ENCODE assay signal across 8 mouse cellular contexts in the genomic region with DNA sequence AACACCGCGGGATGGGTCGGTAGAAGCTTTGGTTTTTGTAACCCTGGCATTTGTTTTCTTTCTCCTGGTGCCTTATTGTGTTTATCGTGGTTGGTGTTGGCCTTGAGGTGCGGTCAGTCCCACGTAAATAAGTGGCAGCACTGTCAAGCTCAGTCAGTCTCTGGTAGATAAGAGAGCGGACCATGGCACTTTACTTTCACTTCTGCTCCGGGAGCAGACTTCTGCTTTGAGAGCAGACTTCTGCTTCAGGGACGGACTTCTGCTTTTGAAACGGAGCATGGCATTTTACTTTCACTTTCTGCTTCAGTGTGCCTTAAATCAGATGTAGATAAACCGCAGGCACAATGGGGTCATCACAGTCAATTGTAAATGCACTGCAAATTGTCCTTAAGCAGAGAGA. TPM values are rescaled to one million over a fixed set of nuclear protein-coding genes. Genes with fewer than 3 reads are reported as not detected.
DNase-seq lines count a peak whose midpoint lies in the region; ATAC-seq and TF ChIP-seq lines count a peak whose summit lies in the region.
"Not testable (repeated sequence)": the region's sequence is repeated elsewhere in the genome, so short reads cannot be mapped to it uniquely, and the experiment has no call there.

No protein-coding gene starts in this region.

- DNase-seq in 416B (ENCODE audit: low read depth): peak; percentile 85
- peak; percentile 89 for DNase-seq in MEL (ENCODE audit: low read depth, low spot score)
- peak; percentile 5 to 7 for DNase-seq in adrenal gland, postnatal 36 days
- peak; percentile 91 for DNase-seq in heart, adult 11 months
- DNase-seq in liver, embryonic 13.5 days: not testable (repeated sequence)
- peak; percentile 42 for DNase-seq in lung, postnatal 36 days

- not testable (repeated sequence) for H3K9me3 ChIP-seq in MEL (replicated peaks; ENCODE audit: insufficient read depth, low read length); liver, embryonic 13.5 days (replicated peaks); stomach, embryonic 16.5 days (replicated peaks; ENCODE audit: control insufficient read depth, low read length)

- not testable (repeated sequence) for H3K4me1 ChIP-seq in MEL (ENCODE audit: control insufficient read depth in 1 of 2, insufficient read depth in 2 of 2, low read length in 2 of 2); liver, embryonic 13.5 days (replicated peaks); stomach, embryonic 16.5 days (ENCODE audit: control insufficient read depth, insufficient read depth, low read length)

- H3K79me2 ChIP-seq in MEL (ENCODE audit: control insufficient read depth, insufficient read depth, low read length, poor library complexity): not testable (repeated sequence)

- peak overlapping the region; percentile 65 to 66 for H3K4me3 ChIP-seq in MEL (ENCODE audit: control insufficient read depth in 1 of 2, insufficient read depth in 1 of 2, low read depth in 2 of 2, low read length in 2 of 2)
- H3K4me3 ChIP-seq in liver, embryonic 13.5 days (replicated peaks): peak overlapping the region; percentile 28
- not testable (repeated sequence) for H3K4me3 ChIP-seq in stomach, embryonic 16.5 days (replicated peaks; ENCODE audit: low read length)

- TF ChIP-seq EP300 in MEL (IDR thresholded peaks at IDR 0.05; ENCODE audit: low read depth in 1 of 2, low read length in 2 of 2): 0 out of 4 replicates have a peak, but pooled peaks of 1 of the 2 experiments have one; percentile 9

- WGBS in liver, embryonic 13.5 days (ENCODE audit: insufficient replicate concordance): 43% methylated on average over 11 of the region's 11 CpGs
- 79% methylated on average over 11 of the region's 11 CpGs for WGBS in stomach, embryonic 16.5 days

- not testable (repeated sequence) for H3K36me3 ChIP-seq in MEL (ENCODE audit: control insufficient read depth in 1 of 2, insufficient read depth in 2 of 2, low read length in 2 of 2); liver, embryonic 13.5 days; stomach, embryonic 16.5 days (ENCODE audit: control insufficient read depth, insufficient read depth, low read length)

- TF ChIP-seq POLR2A in MEL (IDR thresholded peaks at IDR 0.05; ENCODE audit: control insufficient read depth in 1 of 2, insufficient read depth in 1 of 2, low read depth in 1 of 2, low read length in 2 of 2, poor library complexity in 1 of 2): not testable (repeated sequence)

- H3K9ac ChIP-seq in MEL (ENCODE audit: control insufficient read depth, low read depth, low read length, poor library complexity, severe bottlenecking): peak overlapping the region; percentile 68
- not testable (repeated sequence) for H3K9ac ChIP-seq in liver, embryonic 13.5 days; stomach, embryonic 16.5 days (ENCODE audit: low read length)

- ATAC-seq in liver, embryonic 13.5 days (ENCODE audit: low read depth); stomach, embryonic 16.5 days (ENCODE audit: insufficient read depth, low FRiP score): not testable (repeated sequence)
- ATAC-seq in neutrophil, adult 5-6 weeks (ENCODE audit: extremely low read depth, insufficient number of reproducible peaks, low FRiP score, poor library complexity, severe bottlenecking): peak; percentile 64

- TF ChIP-seq RAD21 in MEL (IDR thresholded peaks at IDR 0.05; ENCODE audit: low read depth, low read length): not testable (repeated sequence)

- not testable (repeated sequence) for TF ChIP-seq CTCF in MEL (IDR thresholded peaks at IDR 0.05 in 2 of 3, conservative IDR thresholded peaks at IDR 0.05 in 1 of 3; ENCODE audit: control insufficient read depth in 1 of 3, insufficient read depth in 1 of 3, low read depth in 2 of 3, low read length in 3 of 3, poor library complexity in 1 of 3, severe bottlenecking in 1 of 3)

- H3K4me2 ChIP-seq in liver, embryonic 13.5 days: peak overlapping the region; percentile 23
- 0 out of 2 replicates have a peak overlapping the region, but pooled peaks have one; percentile 12 for H3K4me2 ChIP-seq in stomach, embryonic 16.5 days (ENCODE audit: low read depth, low read length)

- not testable (repeated sequence) for H3K27me3 ChIP-seq in MEL (ENCODE audit: control insufficient read depth in 1 of 2, insufficient read depth in 2 of 2, low read length in 2 of 2); liver, embryonic 13.5 days; stomach, embryonic 16.5 days (ENCODE audit: control insufficient read depth, insufficient read depth, low read length)

- peak overlapping the region; percentile 89 for H3K27ac ChIP-seq in MEL (ENCODE audit: control insufficient read depth, low read depth, low read length)
- not testable (repeated sequence) for H3K27ac ChIP-seq in liver, embryonic 13.5 days; stomach, embryonic 16.5 days (ENCODE audit: low read length)

TF ChIP-seq in MEL, 35 proteins besides CTCF, POLR2A, EP300 and RAD21:
- TF ChIP-seq ETS1 (IDR thresholded peaks at IDR 0.05; ENCODE audit: low read depth, low read length) (peak; percentile 94), GATA1 (IDR thresholded peaks at IDR 0.05; ENCODE audit: low read depth, low read length) (peak; percentile 41; the same call in 1 of the 2 replicates), RCOR1 (IDR thresholded peaks at IDR 0.05; ENCODE audit: low read depth, low read length) (0 out of 2 replicates have a peak, but pooled peaks have one; percentile 8), MAX (IDR thresholded peaks at IDR 0.05; ENCODE audit: low read length) (0 out of 2 replicates have a peak, but pooled peaks have one; percentile 12), SIN3A (IDR thresholded peaks at IDR 0.05; ENCODE audit: low read length) (peak; percentile 66), MXI1 (IDR thresholded peaks at IDR 0.05; ENCODE audit: low read depth, low read length) (peak; percentile 89)

RNA-seq across cellular contexts. Expression of gene Ccdc66, which starts 54.3 kb away (rescaled TPM):
- total RNA-seq in MEL (2012; rRNA removed): 5.5 and 6.3 TPM in 2 replicates
- 10 to 100 TPM in 1 of 2 experiments, not detected in 1; 18.4 TPM for polyA plus RNA-seq in MEL (2012; ENCODE audit: insufficient read depth in 1 of 2, insufficient read length in 2 of 2, low read depth in 1 of 2, low replicate concordance in 2 of 2, missing spikeins in 1 of 2)
- 1 to 10 TPM; 7.3 to 7.5 TPM for total RNA-seq in adrenal gland, postnatal 36 days (2021)
- polyA plus RNA-seq in liver, embryonic 13.5 days (2015; fragmentation: Nextera tagmentation; extraction: Ambion mirVana): 4.4 and 4.5 TPM in 2 replicates
- 11.3 and 17.9 TPM in 2 replicates for total RNA-seq in neutrophil, adult 5-6 weeks (2017)
- 7.6 and 10.2 TPM in 2 replicates for polyA plus RNA-seq in stomach, embryonic 16.5 days (2015; fragmentation: Nextera tagmentation; extraction: Ambion mirVana)

RNA-seq across cellular contexts. Expression of gene Erc2, which starts 59.7 kb away (rescaled TPM):
- total RNA-seq in MEL (2012; rRNA removed): not detected in 2 replicates
- not detected for polyA plus RNA-seq in MEL (2012; ENCODE audit: insufficient read depth in 1 of 2, insufficient read length in 2 of 2, low read depth in 1 of 2, low replicate concordance in 2 of 2, missing spikeins in 1 of 2)
- total RNA-seq in adrenal gland, postnatal 36 days (2021): 10 to 100 TPM in 1 of 2 experiments, 1 to 10 TPM in 1; 4.7 to 10.2 TPM
- 0.82 and 0.89 TPM in 2 replicates for polyA plus RNA-seq in liver, embryonic 13.5 days (2015; fragmentation: Nextera tagmentation; extraction: Ambion mirVana)
- not detected in 2 replicates for total RNA-seq in neutrophil, adult 5-6 weeks (2017)
- 2.7 and 3.3 TPM in 2 replicates for polyA plus RNA-seq in stomach, embryonic 16.5 days (2015; fragmentation: Nextera tagmentation; extraction: Ambion mirVana)
